Mouse (Mus musculus): ENCODE measurements at regions not wholly inside any gene's neighbourhood (a gene's known extent, or its start where the extent isn't known, plus 50 kb on each side); places are given as distances from the start of the nearest gene placed in this dataset.
A peak's percentile ranks its signal among the peaks of the same experiment; 100 is the strongest.

DNA sequence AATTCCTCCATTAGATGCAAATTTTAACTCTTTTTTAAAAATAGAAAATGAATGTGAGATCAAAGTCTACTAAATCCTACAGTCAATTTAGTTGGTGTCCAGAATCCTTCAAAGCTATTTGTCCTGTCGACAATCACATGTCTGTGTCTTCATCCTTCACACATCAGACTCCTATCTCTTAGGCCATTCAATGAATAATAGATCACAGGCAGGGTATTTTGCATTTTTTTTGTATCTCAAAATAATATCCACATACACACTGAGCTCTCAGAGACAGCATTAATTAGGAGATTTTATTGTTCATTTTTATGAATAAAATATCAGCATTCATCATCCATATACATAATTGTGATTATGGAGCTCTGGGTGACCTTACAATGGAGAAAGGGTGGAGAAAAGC is 427.2 kb downstream of the Hao1 start:
- DNase-seq (ENCODE audit: low spot score in 2 of 2): no peak

- no peak for DNase-seq (ENCODE audit: low spot score in 2 of 2)
Observed at GRCm38 (mm10) chr2:134107286-134107685, 446.9 kb downstream of the Hao1 start.

DNA sequence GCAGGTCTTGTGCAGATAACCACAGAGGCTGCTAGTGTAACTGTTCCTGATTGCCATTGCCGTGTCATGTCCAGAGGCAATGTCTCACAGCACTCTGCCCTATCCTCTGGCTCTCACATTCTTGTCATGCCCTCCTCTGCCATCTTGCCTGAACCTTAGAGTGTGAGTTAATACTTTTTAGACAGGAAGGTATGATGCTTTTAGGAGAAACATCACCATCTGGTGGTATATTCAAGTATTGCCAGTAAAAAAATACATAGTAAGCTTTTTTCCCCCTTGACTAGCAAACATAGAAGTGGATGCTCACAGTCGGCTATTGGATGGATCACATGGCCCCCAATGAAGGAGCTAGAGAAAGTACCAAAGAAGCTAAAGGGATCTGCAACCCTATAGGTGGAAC is 465.8 kb downstream of the Hao1 start:
- DNase-seq (ENCODE audit: low spot score in 2 of 2): no peak

DNA sequence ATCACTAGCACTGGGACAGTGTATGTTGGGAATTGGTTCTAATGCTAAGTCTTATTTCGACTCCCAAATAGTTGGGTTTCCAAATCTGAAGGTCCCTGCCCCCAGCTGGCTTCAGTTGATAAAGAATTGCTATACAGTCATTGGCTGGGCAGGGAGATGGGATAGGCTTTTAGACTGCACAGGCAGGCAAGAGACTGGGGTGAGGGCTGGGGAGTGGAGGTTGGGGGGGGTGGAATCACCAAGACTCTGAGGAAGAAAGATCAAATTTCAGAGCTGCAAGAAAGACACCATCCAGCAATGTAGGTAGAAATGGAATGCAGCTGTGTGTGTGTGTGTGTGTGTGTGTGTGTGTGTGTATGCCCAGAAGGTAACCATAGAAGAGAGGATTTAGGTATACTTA is 474.0 kb downstream of the Hao1 start:
- DNase-seq (ENCODE audit: low spot score in 2 of 2): no peak

GRCm38 (mm10) chr2:134077953-134078352 is 476.2 kb downstream of the Hao1 start:
- DNase-seq (ENCODE audit: low spot score in 2 of 2): no peak

GRCm38 (mm10) chr2:134067910-134068335 is 486.2 kb downstream of the Hao1 start:
- DNase-seq (ENCODE audit: low spot score in 2 of 2): no peak

- DNase-seq (ENCODE audit: low spot score in 2 of 2): no peak
Observed at GRCm38 (mm10) chr2:134067404-134067803, 486.8 kb downstream of the Hao1 start.

DNA sequence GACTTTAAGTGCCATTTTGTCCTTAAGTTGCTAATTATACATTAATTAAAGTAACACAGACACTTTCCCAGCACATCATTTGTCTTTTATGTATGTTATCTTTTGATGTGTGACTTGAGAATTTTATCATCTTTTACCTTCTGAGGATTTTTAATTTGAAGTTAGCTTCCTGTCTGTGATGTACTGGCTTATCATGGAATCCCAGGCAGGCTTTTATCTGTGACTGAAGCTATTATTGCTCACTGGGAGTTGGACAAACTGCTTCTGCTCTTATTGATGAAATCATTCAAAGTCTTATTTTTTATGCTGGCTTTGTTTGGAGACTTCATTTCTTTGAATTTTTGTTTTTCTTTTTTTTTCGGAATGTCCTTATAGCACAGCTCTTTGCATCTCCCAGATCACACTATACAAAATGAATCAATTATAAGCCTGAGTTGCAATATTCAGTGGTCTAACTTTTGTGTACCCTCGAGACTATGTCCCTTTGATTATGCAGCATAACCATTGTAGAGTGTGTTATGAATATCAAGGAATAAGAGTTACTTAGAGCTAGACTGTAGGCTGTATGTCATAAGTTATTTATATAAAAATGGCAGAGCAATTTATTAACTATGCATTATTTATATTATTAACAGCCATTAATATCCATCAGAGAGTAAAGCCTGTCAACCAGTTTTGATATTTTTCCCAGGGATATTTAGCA is 494.1 kb downstream of the Hao1 start:
- no peak for DNase-seq (ENCODE audit: low spot score in 2 of 2)

DNA sequence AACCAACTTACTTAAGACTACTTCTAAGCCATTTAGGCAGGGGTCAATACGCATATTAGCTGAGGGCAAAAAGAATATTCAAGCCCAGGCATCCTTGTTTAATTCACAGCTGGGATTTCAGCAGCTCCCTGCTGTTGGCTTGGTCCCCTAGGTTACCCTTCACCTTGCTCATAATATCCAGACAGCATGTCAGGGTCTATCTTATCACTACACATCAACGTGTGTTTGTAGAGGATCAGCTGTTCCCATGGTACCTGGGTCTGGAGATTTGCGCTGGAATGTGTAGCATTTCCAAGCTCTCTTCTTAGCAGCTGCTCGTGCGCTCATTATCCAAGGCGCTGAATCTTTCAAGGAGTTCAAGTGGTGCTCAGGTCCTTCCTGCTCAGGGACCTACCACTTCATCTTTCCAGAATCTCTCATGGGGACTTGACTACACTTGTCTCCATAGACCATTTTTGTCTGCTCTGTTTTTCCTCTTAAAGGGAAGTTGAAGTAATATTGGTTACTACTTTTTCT is 484.5 kb downstream of the Bmp2 start:
- DNase-seq (ENCODE audit: low spot score in 2 of 2): no peak

DNA sequence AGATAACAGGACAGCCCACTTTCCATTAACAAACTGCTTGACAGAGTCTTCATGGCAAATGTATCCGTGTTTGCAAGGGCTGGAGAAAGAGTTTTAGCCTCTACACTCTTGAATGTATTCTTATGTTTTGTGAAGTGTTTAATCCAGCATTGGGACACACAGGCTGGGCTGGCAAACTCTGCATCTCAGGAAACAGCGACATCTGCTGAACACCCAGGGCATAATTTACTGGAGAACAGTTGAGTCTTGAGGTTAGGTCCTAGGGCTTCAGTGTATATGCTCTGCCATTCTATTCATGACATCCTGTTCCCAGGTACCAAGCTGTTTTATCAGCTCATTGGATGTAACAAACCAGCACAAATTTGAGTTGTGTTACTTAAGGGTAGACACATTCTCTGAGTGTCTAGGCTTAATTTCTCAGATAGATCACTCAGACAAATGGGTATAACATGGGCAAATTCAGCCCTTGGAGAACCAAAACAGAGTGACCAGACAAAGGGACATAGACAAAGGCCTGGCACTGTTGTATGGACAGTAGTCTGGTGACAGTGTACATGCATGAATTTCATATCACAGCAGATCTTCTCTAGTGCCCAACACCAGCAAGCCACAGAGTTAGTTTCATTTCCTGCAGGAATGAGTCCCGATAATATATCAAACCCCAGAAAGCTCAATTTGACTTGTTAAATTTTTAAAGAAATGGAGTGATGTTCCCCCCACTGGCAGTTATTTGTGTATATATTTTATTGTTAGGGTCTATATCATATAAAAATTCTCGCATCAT is 477.9 kb downstream of the Bmp2 start:
- peak in 1 of 2 experiments; percentile 41 for DNase-seq (ENCODE audit: low spot score in 2 of 2)

GRCm38 (mm10) chr2:134029153-134029552 is 477.2 kb downstream of the Bmp2 start:
- no peak for DNase-seq (ENCODE audit: low spot score in 2 of 2)

DNA sequence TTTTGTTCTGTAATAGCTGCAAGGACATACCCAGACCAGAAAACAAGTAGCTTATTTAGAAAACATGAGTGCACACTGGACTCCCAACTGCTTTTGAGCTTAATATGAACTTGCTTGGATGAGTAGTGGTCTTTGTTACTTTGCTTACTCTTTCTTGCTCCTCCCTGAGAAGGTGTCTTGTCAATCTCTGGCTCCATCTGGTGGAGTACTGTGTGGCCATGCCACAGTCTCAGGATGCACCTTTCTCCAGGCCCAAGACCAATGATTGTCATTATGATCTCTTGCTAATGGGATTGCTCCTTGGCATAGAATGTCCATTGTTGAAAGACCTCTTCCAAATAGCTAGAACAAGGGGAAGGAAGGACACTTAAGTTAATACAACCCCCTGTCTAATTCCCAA is 465.1 kb downstream of the Bmp2 start:
- DNase-seq (ENCODE audit: low spot score in 2 of 2): peak in 1 of 2 experiments; percentile 36

DNA sequence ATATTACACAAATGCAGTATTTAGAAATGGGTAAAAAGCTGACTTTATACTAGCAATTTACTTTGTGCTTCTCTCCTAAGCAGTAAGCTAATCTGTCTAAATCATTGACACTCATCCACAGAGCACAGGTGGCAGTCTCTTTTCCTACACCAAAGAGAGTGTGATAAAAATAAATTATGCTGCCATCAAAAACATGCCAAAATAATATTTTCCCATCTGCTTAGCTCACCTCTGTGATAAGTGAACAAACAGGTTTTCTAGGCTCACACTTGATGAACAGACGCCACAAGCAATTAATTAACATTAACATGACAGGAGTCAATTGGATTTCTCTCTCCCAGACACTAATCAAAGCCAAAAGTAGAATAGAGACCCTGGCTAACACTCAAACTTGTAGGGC is 451.2 kb downstream of the Bmp2 start:
- no peak for DNase-seq (ENCODE audit: low spot score in 2 of 2)

DNA sequence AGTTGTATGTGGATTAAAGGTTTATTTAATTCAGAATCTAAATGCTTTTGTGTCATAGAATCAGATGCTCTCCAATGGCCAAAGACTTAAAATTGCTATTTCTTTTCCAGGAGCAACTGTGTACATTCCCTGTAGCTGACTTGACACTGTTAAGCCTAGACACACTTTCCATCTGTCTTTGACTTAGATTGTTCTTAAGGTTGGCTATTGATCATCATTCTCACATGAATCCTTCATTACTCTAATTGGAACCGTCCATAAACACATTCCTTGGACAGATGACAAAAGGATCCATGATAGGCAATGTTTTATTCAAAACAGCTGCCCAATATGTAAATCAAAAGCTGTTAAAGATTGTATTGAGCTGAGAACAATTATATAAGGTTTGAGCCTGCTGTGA is 442.8 kb downstream of the Bmp2 start:
- no peak for DNase-seq (ENCODE audit: low spot score in 2 of 2)

DNA sequence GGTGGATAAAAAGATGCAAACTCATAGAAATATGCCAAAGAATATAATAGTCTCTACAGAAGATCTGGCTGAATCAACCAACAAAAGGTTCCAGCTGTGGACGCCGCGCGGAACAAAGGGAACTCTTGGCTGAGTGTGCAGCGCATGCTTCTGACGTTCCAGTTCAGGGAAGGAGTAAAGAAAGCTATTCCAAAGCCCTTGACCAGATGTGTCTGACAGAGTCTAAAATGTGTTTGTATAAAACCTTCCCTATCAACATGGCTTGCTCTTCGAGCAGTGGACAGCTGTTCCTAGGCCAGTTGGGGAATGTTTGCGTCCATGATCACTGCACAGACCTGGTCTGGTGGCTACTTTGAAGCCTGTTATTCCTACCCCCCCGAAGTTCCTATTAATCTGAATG is 442.4 kb downstream of the Bmp2 start:
- no peak for DNase-seq (ENCODE audit: low spot score in 2 of 2)

DNA sequence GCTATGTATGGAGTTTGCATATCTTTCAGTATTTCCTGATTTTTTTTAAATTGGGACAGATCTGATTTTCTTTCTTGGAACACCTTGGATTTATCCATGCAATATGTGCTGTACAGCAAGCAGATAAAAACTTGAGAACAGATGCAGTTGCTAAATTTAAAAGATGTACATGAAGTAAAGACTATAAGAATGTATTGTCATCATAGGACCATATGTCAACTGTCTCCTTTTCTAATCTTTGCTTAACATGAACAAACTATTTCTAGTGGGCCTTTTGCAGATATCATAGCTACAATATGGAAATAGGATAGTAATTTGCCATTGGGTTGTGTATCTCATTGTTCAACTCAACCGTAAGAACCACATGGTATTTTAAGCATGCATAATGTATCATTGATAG is 435.7 kb downstream of the Bmp2 start:
- no peak for DNase-seq (ENCODE audit: low spot score in 2 of 2)

Measured in cerebellum, postnatal 4 days (tissue).